Mouse (Mus musculus) midbrain, embryonic 13.5 days (tissue): ENCODE measurements around the gene Specc1. TPM values are rescaled to one million over a fixed set of nuclear protein-coding genes. Genes with fewer than 3 reads are reported as not detected.

Source experiments
- ATAC-seq: fragments of 200-750 bp; cut with Nextera tagmentation; 2 replicates; pipeline ENCODE4 v1.8.0; 2017; ENCODE audit warnings: mild to moderate bottlenecking, moderate TSS enrichment, moderate library complexity
- H3K27ac ChIP-seq: fragments of 300-500 bp; sonication (generic); 2 replicates; pipeline ENCODE4 v1.5.1; 2015; ENCODE audit warnings: inconsistent platforms, mild to moderate bottlenecking, moderate library complexity
- H3K27me3 ChIP-seq: fragments of 300-500 bp; sonication (generic); 2 replicates; pipeline ENCODE4 v1.6.1; 2015; ENCODE audit warnings: mild to moderate bottlenecking, inconsistent platforms
- H3K36me3 ChIP-seq: fragments of 300-500 bp; sonication (generic); 2 replicates; pipeline ENCODE4 v1.6.1; 2015; ENCODE audit warnings: mild to moderate bottlenecking, inconsistent platforms
- H3K4me1 ChIP-seq: fragments of 300-500 bp; sonication (generic); replicated peaks from 2 replicates; pipeline ENCODE4 v1.6.1; 2015; ENCODE audit warnings: inconsistent platforms
- H3K4me2 ChIP-seq: fragments of 300-500 bp; sonication (generic); replicated peaks from 2 replicates; pipeline ENCODE4 v1.6.1; 2015; ENCODE audit warnings: moderate library complexity, mild to moderate bottlenecking, inconsistent platforms
- H3K4me3 ChIP-seq: fragments of 300-500 bp; sonication (generic); replicated peaks from 2 replicates; pipeline ENCODE4 v1.5.1; 2015; ENCODE audit warnings: mild to moderate bottlenecking, inconsistent platforms
- H3K9ac ChIP-seq: fragments of 300-500 bp; sonication (generic); replicated peaks from 2 replicates; pipeline ENCODE4 v1.6.1; 2015; ENCODE audit warnings: mild to moderate bottlenecking, inconsistent platforms
- H3K9me3 ChIP-seq: fragments of 300-500 bp; sonication (generic); 2 replicates; pipeline ENCODE4 v1.6.1; 2016; ENCODE audit warnings: mild to moderate bottlenecking, inconsistent platforms
- WGBS: fragments of 180-500 bp; shearing (Covaris S2); methylation state at CpG from one replicate; pipeline ENCODE4 v1.1.7; 2015; 5-methylcytosine and 5-hydroxymethylcytosine counted together
- polyA plus RNA-seq: library from polyadenylated mRNA; unstranded; fragments of >200 nt; fragmentation: Nextera tagmentation; extraction: Ambion mirVana; gene quantifications from 2 replicates; pipeline ENCODE4 v1.2.1, GENCODE M21; 2015

Gene Specc1
- polyA plus RNA-seq, 1 experiment from 2014 or later, result 15.2 TPM

DNA sequence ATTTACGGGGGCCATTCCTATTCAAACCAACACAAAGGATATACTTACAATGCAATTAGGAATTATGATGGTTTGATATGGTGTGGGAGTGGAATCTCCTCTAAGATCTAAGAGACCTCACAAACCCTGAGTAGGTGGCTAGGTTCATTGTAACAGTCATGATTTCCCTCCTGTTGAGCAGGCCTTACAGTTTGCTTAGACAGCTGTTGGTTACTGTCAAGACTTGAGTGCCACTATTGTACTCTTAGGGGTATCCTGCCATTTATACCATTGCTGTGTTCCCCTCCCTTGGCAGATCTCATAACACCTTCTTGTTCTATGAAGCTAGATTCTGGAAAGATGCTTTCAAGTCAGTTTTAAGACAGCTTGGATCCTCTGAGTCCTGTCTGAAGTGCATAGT lies 78.7 kb downstream of the Specc1 start:
- H3K4me1 ChIP-seq, result 0 out of 2 replicates have a peak, but pooled peaks cover 3% of the 10 kb centered on the region
- 94% methylated on average over 1 of the region's 1 CpGs for WGBS
- H3K4me2 ChIP-seq, result no peak overlapping the region
- no peaks in the 10 kb centered on the region for H3K36me3 ChIP-seq
- no peak overlapping the region for H3K27ac ChIP-seq
- H3K4me3 ChIP-seq, result no peak overlapping the region
- no peak overlapping the region for H3K9ac ChIP-seq
- ATAC-seq, result no peak
- H3K9me3 ChIP-seq, result no peaks in the 10 kb centered on the region
- H3K27me3 ChIP-seq, result no peaks in the 10 kb centered on the region

DNA sequence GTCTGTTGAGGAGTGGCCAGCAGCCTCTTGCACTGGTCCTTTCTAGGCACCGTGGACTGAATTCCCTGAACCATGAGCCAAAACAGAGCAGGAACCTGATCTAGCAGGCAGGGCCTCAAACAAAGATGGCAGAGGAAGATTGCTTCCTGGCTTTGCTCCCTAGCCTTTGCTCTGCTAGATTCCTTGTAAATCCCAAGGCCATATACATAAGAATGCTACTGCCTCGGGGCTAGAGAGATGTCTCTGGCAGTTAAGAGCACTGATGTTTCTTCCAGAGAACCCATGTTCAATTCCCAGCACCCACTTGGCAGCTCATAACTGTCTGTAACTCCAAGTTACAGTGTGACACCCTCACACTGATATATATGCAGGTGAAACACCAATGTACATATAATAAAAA lies 83.6 kb downstream of the Specc1 start:
- 77% methylated on average over 2 of the region's 2 CpGs for WGBS
- H3K9me3 ChIP-seq, result no peaks in the 10 kb centered on the region
- H3K4me1 ChIP-seq, result no peaks in the 10 kb centered on the region
- no peak overlapping the region for H3K4me2 ChIP-seq
- no peaks in the 10 kb centered on the region for H3K36me3 ChIP-seq
- H3K27me3 ChIP-seq, result no peaks in the 10 kb centered on the region
- ATAC-seq, result no peak
- H3K4me3 ChIP-seq, result no peak overlapping the region
- no peak overlapping the region for H3K9ac ChIP-seq
- H3K27ac ChIP-seq, result no peak overlapping the region

DNA sequence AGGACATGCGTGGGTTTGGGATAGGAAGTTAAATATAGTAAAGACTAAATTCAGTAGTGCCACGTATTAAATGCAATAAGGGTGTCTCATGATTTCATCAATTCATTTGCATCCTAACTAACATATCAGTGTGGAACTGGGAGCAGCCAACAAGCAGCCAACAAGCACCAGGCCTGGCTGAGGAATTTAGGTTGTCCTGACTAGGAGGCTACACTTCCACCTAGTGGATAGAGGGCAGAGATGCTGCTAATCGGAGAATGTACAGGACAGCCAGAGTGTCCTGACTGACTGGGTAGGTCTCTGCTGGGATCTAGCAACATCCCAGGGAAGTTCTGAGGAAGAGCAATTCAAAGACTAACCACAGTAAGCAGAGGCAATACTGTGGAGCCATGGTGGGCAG lies 88.1 kb downstream of the Specc1 start:
- H3K36me3 ChIP-seq, result no peaks in the 10 kb centered on the region
- no peaks in the 10 kb centered on the region for H3K9me3 ChIP-seq
- H3K4me1 ChIP-seq, result no peaks in the 10 kb centered on the region
- no peak overlapping the region for H3K4me2 ChIP-seq
- no peak overlapping the region for H3K4me3 ChIP-seq
- H3K27me3 ChIP-seq, result peaks cover 13% of the 10 kb centered on the region
- no peak for ATAC-seq
- H3K27ac ChIP-seq, result no peak overlapping the region
- 46% methylated on average over 3 of the region's 3 CpGs for WGBS
- H3K9ac ChIP-seq, result no peak overlapping the region

DNA sequence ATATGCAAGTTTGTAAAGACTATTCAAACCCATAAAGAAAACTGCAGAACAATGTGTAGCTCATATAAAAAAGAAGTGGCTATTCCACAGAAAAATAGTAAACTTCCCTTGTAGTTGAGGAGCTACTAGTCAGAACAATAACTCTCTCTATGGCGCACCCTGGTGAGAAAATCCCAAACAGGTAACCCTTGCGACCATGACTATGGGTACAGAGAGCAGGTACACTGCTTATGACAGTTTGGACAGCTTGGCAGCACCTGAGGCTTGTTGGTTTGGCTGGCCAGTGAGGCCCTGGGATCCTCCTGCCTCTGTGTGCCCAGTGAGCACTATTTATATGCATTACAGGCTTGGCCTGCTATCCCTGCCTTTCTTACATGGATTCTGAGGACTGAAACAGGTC lies 89.4 kb downstream of the Specc1 start:
- 58% methylated on average over 2 of the region's 2 CpGs for WGBS
- peaks cover 16% of the 10 kb centered on the region for H3K27me3 ChIP-seq
- no peak overlapping the region for H3K4me2 ChIP-seq
- H3K27ac ChIP-seq, result no peak overlapping the region
- no peaks in the 10 kb centered on the region for H3K36me3 ChIP-seq
- no peak for ATAC-seq
- no peak overlapping the region for H3K4me3 ChIP-seq
- no peaks in the 10 kb centered on the region for H3K4me1 ChIP-seq
- no peak overlapping the region for H3K9ac ChIP-seq
- no peaks in the 10 kb centered on the region for H3K9me3 ChIP-seq

DNA sequence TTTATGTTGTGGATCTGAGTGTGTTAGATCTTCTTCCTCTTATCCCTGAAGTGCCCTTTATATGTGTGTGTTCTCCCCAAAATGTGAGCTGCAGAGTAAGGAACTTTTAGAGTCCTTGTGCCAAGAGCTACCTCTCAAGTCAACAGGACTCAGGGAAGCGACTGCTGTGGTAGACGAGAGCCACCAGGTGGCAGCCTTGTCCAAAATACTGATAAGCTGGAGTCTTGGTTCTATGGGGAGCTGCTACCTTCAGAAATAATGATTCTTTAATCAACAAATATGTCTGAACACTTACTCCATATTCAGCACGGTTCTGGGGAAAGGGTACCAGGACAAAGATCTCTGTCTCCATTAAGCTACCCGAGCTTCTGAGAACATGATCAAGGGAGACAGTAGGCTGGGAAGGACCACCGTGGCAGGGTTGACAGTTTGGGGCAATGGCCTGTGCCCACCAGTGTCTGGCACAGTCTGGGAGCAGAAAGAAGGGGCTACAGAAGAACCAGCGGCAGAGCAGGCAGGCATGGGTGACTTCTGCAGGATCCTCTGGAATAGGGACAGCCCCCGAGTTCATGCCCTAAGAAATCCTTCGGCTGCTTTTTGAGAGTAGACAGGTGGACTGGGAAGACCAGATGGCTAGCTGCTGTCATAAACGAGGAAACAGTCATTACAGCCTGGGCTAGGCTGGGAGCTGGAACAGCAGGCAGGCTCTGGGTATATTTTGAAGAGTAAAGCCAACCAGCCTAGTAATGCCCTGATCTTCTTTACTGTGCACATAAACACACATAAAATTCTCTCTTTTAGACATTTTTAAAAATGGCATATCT lies 91.5 kb downstream of the Specc1 start:
- Histone ChIP-seq H3K9me3 (no peaks in the 10 kb centered on the region), H3K4me2 (no peak overlapping the region), H3K27me3 (peaks cover 28% of the 10 kb centered on the region), H3K4me3 (no peak overlapping the region), H3K9ac (no peak overlapping the region), H3K27ac (no peak overlapping the region), H3K4me1 (no peaks in the 10 kb centered on the region), H3K36me3 (no peaks in the 10 kb centered on the region)
- WGBS, result 39% methylated on average over 9 of the region's 9 CpGs
- ATAC-seq, result no peak

DNA sequence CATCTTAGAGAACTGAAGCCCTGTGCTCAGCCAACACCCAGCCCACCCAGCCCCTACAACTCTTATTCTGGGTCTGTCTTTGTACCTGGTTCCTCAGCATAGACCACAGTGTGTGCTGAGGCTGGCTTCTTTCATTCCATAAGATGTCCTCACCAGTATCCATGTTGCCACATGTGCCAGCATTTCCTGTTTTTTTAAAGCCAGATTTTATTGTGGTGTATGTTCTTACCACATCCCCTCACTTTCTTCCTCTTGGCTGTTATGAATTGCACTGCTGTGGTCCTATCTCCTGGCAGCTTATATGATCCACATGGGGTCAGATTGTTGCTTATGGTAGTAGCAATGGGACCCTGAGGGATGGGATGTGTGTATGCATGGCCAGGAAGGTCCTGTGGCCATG lies 92.6 kb downstream of the Specc1 start:
- no peak overlapping the region for H3K4me3 ChIP-seq
- peaks cover 28% of the 10 kb centered on the region for H3K27me3 ChIP-seq
- ATAC-seq, result no peak
- H3K27ac ChIP-seq, result no peak overlapping the region
- no peak overlapping the region for H3K9ac ChIP-seq
- no peaks in the 10 kb centered on the region for H3K9me3 ChIP-seq
- H3K4me1 ChIP-seq, result peaks cover 6% of the 10 kb centered on the region; the same call in 1 of the 2 replicates
- H3K36me3 ChIP-seq, result no peaks in the 10 kb centered on the region
- no peak overlapping the region for H3K4me2 ChIP-seq

DNA sequence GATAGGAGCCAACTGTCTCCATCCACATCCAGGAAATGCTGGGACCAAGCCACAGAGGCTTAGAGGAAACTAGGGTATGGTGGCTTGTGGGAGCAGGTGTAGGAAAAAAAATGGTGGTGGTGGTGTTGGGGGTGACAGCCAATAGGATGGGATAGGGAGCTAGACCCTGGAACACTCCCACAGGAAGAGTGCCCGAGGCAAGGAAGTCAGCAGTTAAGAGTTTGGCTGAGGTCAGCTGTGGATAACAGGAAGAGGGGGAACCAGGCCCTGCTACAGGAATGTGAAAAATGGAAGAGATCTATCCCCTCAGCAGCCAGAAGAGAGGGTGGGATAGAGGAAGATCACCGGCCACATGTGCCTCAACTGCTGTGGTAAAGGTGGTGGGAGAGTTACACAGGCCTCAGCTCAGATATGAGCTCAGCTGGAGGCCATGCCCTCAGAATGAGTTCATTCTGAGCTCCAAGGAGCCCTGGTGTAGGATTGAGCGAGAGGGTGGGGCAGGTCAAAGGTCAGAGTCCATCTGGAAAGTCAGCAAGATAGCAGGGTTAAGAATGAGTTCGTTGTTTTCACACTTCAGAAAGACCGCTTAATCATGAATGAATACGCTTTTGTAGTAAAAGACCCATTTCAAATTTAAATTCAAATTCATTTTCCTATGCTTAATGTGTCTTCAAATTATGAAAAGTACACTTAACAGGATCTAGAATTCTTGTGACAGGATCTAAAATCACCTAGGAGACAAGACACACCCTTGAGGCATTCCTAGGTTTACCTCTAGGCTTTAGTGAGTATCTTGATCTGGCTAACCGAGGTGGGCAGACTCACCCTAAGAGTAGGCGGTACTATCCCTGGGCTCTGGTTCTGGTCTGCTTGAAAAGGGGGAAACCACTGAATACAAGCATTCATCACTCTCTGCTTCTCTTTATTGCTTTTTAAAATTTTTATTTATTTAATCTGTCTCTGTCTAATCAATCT lies 94.1 kb downstream of the Specc1 start:
- Histone ChIP-seq H3K4me1 (peaks cover 12% of the 10 kb centered on the region; the same call in 1 of the 2 replicates), H3K27me3 (peaks cover 28% of the 10 kb centered on the region), H3K4me2 (no peak overlapping the region), H3K4me3 (no peak overlapping the region), H3K9ac (no peak overlapping the region), H3K36me3 (no peaks in the 10 kb centered on the region), H3K27ac (no peak overlapping the region), H3K9me3 (no peaks in the 10 kb centered on the region)
- 55% methylated on average over 8 of the region's 8 CpGs for WGBS
- ATAC-seq, result no peak

DNA sequence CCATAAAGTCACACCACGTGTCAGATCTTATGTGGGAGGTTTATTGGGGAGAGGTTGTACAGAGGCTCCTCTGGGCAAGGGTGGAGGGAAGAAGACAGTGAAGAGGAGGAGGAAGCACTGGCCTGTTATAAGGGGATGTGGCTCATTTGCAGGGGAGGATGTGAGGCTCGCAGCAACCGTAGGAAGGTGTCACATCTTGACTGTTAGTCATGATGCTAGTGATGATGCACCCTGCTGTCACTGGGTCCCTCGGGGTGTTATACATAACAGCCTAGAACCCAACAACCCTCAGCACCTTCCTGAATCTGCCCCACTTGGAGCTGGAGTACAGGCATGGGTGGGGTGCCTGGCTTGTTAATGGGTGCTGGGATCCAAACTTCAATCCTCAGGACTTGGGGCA lies 94.9 kb downstream of the Specc1 start:
- Histone ChIP-seq H3K9ac (no peak overlapping the region), H3K27ac (no peak overlapping the region), H3K9me3 (no peaks in the 10 kb centered on the region), H3K27me3 (peaks cover 28% of the 10 kb centered on the region), H3K4me2 (no peak overlapping the region), H3K36me3 (no peaks in the 10 kb centered on the region), H3K4me3 (no peak overlapping the region), H3K4me1 (peaks cover 12% of the 10 kb centered on the region; the same call in 1 of the 2 replicates)
- WGBS, result 95% methylated on average over 4 of the region's 4 CpGs
- ATAC-seq, result no peak

DNA sequence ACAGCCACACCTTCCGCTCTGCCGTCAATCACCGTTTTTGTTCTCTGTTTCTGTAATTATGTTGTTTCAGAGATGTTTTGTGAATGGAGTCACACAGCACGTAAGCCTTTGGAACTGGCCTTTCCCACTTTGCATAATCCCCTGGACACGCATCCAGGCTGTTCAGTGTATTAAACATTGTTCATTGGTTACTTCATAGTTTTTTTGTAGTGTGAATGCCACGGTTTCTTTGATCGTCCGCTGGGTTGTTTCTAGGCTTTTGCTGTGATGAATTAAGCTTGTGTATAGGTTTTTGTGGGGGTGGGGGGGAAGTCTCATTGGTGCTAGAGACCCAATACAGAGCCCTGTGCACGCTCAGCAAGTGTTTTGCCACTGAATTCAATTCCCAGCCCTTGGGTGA lies 97.4 kb downstream of the Specc1 start:
- no peak overlapping the region for H3K27ac ChIP-seq
- H3K27me3 ChIP-seq, result peaks cover 20% of the 10 kb centered on the region
- H3K9ac ChIP-seq, result no peak overlapping the region
- 9% methylated on average over 9 of the region's 9 CpGs for WGBS
- ATAC-seq, result peak; percentile 81
- no peak overlapping the region; the same call in 1 of the 2 replicates for H3K4me2 ChIP-seq
- H3K4me1 ChIP-seq, result peaks cover 12% of the 10 kb centered on the region; the same call in 1 of the 2 replicates
- no peaks in the 10 kb centered on the region for H3K36me3 ChIP-seq
- no peak overlapping the region for H3K4me3 ChIP-seq
- H3K9me3 ChIP-seq, result no peaks in the 10 kb centered on the region

DNA sequence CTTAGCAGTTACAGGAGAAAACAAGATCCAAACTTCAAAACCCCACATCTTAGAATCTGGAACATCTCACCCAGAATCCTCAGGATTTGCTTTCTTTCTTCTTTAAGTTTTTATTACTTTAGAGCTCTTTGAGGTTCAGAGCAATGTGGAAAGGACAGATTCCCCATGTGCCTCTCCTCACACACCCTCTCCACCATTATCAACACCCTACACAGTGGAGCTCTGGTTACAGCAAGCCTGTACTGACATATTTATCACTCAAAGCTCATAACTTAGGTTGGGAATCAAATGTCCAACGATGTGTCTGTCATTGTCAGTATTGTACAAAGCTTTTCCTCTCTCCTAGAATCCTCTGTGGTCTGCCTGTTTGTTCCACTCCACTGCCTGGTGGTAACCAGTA lies 108.0 kb downstream of the Specc1 start:
- H3K9ac ChIP-seq, result no peak overlapping the region
- ATAC-seq, result no peak
- H3K36me3 ChIP-seq, result no peaks in the 10 kb centered on the region
- H3K9me3 ChIP-seq, result no peaks in the 10 kb centered on the region
- H3K4me3 ChIP-seq, result no peak overlapping the region
- no peak overlapping the region for H3K4me2 ChIP-seq
- H3K27ac ChIP-seq, result no peak overlapping the region
- WGBS, result 60% methylated on average over 1 of the region's 1 CpGs
- no peaks in the 10 kb centered on the region for H3K27me3 ChIP-seq
- peaks cover 4% of the 10 kb centered on the region for H3K4me1 ChIP-seq

DNA sequence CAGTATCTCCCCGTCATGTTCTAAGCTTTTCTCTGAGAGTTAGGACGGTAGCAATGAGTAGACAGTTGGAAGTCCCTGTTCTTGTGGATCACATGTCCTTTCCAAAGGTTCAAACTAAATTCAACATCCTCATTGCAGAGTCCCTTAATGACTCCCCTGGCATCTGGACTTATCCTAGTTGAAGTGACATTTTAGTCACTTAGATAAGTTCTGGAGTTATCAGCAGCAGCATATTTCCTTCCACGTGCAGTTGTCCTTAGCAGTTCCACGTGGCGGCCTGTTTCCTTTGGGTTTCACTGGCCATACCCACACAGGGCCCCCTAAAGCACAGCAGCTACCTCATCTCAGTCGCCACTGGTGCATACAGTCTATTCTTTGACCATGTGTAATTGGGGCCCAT lies 109.1 kb downstream of the Specc1 start:
- H3K27ac ChIP-seq, result no peak overlapping the region
- H3K27me3 ChIP-seq, result no peaks in the 10 kb centered on the region
- no peaks in the 10 kb centered on the region for H3K9me3 ChIP-seq
- H3K9ac ChIP-seq, result no peak overlapping the region
- peaks cover 10% of the 10 kb centered on the region for H3K4me1 ChIP-seq
- no peaks in the 10 kb centered on the region for H3K36me3 ChIP-seq
- 85% methylated on average over 6 of the region's 6 CpGs for WGBS
- ATAC-seq, result no peak
- H3K4me3 ChIP-seq, result no peak overlapping the region
- H3K4me2 ChIP-seq, result no peak overlapping the region

DNA sequence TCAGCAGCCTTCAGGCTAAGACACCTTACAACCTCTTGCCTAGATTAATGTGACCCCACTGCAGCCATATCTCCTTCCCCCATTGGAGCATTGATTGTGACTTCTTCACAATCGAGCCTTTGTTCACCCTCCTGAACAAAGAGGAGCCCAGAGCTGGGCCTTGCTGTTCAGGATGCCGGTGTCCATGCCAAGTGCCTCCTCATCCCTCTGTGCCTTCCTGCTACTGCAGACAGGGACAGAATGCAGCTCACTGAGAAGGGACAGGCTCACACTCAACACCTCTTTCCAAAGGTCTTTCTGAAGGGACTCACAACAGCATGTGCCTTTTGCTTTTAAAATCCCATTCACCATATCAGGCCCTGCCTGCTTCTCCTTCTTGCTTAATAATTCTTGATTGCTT lies 113.0 kb downstream of the Specc1 start:
- 23% methylated on average over 2 of the region's 2 CpGs for WGBS
- peaks cover 10% of the 10 kb centered on the region for H3K4me1 ChIP-seq
- no peak for ATAC-seq
- H3K27ac ChIP-seq, result no peak overlapping the region
- no peaks in the 10 kb centered on the region for H3K36me3 ChIP-seq
- no peaks in the 10 kb centered on the region for H3K27me3 ChIP-seq
- H3K9ac ChIP-seq, result no peak overlapping the region
- H3K4me3 ChIP-seq, result no peak overlapping the region
- H3K4me2 ChIP-seq, result no peak overlapping the region
- no peaks in the 10 kb centered on the region for H3K9me3 ChIP-seq
